Mouse (Mus musculus) heart, adult 11 months (tissue): ENCODE data around the gene Tas2r113.
"Not testable (repeated sequence)": the region's sequence is repeated elsewhere in the genome, so short reads cannot be mapped to it uniquely, and the experiment has no call there.

Source experiments
- DNase-seq: peaks from one replicate; pipeline ENCODE4 v3.0.0; 2022

The Tas2r113 gene

GRCm38 (mm10) chr6:132892711-132893110 is at the start of gene Tas2r113:
Gene Tas2r113 (plus strand): TSS chr6:132893011.
- DNase-seq = no peak

- DNase-seq = no peak
Measured at GRCm38 (mm10) chr6:132846842-132847241, 46.0 kb upstream of the Tas2r113 start, which contains the start of gene Tas2r123. Gene Tas2r123 (plus strand): TSS chr6:132847142.

GRCm38 (mm10) chr6:132855138-132855537 is 37.7 kb upstream of the Tas2r113 start, which contains the start of gene Tas2r116:
Gene Tas2r116 (plus strand): TSS chr6:132855438.
- DNase-seq = no peak

DNA sequence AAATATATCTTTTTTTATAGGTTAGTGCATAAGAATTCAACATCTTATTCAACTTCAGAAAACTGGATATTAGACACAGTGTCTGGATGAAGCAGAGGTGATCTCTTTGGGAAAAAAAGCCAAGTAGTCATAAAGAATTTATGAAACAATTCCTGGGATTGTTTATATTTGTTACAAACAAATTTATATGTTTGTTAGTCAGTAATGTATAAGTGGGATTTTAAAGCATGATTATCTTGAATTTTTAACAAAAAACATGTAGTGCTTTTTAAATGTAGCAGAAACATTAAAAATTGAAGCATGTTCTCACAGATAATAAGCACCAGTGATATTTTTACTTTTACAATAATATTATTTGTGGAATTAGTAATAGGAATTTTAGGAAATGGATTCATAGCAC is 25.1 kb upstream of the Tas2r113 start, which contains the start of gene Tas2r110:
Tas2r110 (plus strand) TSS at position 301 of the 400 bp plus-strand sequence.
- DNase-seq = no peak

- DNase-seq = no peak
Measured at GRCm38 (mm10) chr6:132909351-132909750, 16.5 kb downstream of the Tas2r113 start, which contains the start of gene Tas2r125. Gene Tas2r125 (plus strand): TSS chr6:132909651.

DNA sequence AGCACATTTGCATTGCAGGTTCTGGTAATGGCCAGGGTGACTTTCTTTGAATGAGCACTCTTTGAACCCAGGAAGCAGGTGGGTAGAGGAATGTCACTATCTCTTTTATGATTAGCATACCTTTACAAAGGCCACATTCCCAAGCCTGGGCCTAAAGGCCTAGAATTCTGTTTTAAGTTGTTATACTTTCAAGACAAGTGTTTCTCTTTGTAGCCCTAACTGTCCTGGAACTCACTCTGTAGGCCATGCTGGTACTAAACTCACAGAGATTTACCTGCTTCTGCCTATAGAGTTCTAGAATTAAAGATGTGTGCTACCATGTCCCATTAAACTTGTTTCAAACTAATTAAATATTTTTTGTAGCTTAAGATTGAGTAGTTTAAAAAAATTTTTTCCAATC is 48.6 kb downstream of the Tas2r113 start:
- DNase-seq = not testable (repeated sequence)
